Mouse (Mus musculus): ENCODE measurements around the gene Eya3. TPM values are rescaled to one million over a fixed set of nuclear protein-coding genes. Genes with fewer than 3 reads are reported as not detected.
A peak's percentile ranks its signal among the peaks of the same experiment; 100 is the strongest.

Gene Eya3
- polyA plus RNA-seq, 1 experiment from 2014 or later, result 8.2 TPM

DNA sequence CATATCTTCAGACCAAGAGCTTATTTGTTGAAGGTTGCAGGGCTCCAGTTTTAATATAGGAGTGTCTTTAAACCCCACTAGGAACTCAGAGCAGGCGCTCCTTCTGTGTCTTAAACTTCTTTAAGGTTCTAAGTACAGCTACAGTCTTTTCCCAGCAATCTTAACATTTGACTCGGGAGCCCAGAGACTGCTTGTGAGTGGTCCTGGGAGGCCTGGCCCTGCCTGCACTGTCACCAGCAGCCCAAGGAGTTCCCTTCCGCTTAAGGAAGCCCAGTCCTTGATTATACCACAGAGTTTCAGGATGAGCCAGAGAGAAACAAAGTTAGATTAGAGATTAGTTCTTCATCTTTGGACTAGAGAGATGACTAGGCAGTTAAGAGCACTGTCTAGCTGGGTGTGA is 54.6 kb downstream of the Eya3 start:
- Histone ChIP-seq H3K9me3 (ENCODE audit: low read length) (no peaks in the 10 kb centered on the region), H3K9ac (replicated peaks; ENCODE audit: low read depth) (no peak overlapping the region), H3K4me2 (replicated peaks; ENCODE audit: low read depth, low read length) (no peak overlapping the region), H3K27me3 (replicated peaks; ENCODE audit: insufficient read depth, low read length) (no peaks in the 10 kb centered on the region), H3K4me3 (ENCODE audit: low read depth, low read length) (no peak overlapping the region), H3K36me3 (ENCODE audit: insufficient read depth, low read length) (peaks cover 24% of the 10 kb centered on the region), H3K4me1 (ENCODE audit: insufficient read depth, low read depth, low read length) (no peaks in the 10 kb centered on the region), H3K27ac (ENCODE audit: low read length) (no peak overlapping the region)
- DNase-seq (ENCODE audit: low spot score), result no peak
- 92% methylated on average over 3 of the region's 3 CpGs for WGBS
- no peak for ATAC-seq
- TF ChIP-seq CTCF (IDR thresholded peaks at IDR 0.05) (no peak), EP300 (IDR thresholded peaks at IDR 0.05) (no peak)

DNA sequence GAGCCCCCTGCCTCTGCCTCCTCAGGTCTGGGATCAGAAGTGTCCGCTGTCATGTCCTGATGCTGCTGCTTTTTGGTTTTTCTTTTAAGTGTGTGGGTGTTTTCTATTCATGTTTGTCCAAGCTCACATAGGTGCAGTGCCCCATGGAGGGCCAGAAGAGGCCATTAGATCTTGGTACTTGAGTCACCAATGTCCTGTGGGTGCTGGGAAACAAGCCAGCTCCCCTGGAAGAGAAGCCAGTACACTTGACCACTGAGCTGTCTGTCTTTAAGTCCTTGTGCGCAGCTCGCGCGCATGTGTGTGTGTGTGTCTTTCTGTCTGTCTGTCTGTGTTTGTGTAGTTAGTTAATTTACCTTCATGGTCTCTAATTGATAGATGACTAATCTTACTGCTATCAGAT is 63.3 kb downstream of the Eya3 start:
- no peak overlapping the region for H3K9ac ChIP-seq (replicated peaks; ENCODE audit: low read depth)
- no peak for DNase-seq (ENCODE audit: low spot score)
- WGBS, result 90% methylated on average over 5 of the region's 5 CpGs
- no peaks in the 10 kb centered on the region for H3K9me3 ChIP-seq (ENCODE audit: low read length)
- no peak overlapping the region for H3K4me2 ChIP-seq (replicated peaks; ENCODE audit: low read depth, low read length)
- H3K4me3 ChIP-seq (ENCODE audit: low read depth, low read length), result no peak overlapping the region
- no peaks in the 10 kb centered on the region for H3K27me3 ChIP-seq (replicated peaks; ENCODE audit: insufficient read depth, low read length)
- no peaks in the 10 kb centered on the region for H3K4me1 ChIP-seq (ENCODE audit: insufficient read depth, low read depth, low read length)
- no peak for ATAC-seq
- no peak overlapping the region for H3K27ac ChIP-seq (ENCODE audit: low read length)
- TF ChIP-seq EP300 (IDR thresholded peaks at IDR 0.05) (no peak), CTCF (IDR thresholded peaks at IDR 0.05) (no peak)
- H3K36me3 ChIP-seq (ENCODE audit: insufficient read depth, low read length), result peaks cover 30% of the 10 kb centered on the region

DNA sequence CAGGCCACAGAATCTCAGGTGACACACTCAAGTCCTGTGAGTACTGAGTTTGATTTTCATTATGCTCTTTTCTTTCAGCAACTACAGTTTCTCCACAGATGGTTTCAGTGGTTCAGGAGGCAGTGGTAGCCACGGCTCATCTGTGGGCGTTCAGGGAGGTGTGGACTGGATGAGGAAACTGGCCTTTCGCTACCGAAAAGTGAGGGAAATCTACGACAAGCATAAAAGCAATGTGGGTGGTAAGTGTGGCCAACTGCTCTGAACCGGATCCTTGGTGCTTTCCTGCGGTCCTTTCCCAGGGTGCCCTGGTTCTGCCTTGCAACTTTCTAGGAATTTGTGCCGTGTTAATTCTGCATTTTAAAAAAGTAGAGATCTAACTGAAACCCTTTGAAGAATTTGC is 68.1 kb downstream of the Eya3 start:
- no peak overlapping the region for H3K27ac ChIP-seq (ENCODE audit: low read length)
- no peaks in the 10 kb centered on the region for H3K27me3 ChIP-seq (replicated peaks; ENCODE audit: insufficient read depth, low read length)
- no peak overlapping the region for H3K9ac ChIP-seq (replicated peaks; ENCODE audit: low read depth)
- H3K4me2 ChIP-seq (replicated peaks; ENCODE audit: low read depth, low read length), result no peak overlapping the region
- DNase-seq (ENCODE audit: low spot score) (no peak), ATAC-seq (no peak)
- no peak for TF ChIP-seq EP300 (IDR thresholded peaks at IDR 0.05)
- no peak for TF ChIP-seq CTCF (IDR thresholded peaks at IDR 0.05)
- H3K4me3 ChIP-seq (ENCODE audit: low read depth, low read length), result no peak overlapping the region
- WGBS, result 98% methylated on average over 8 of the region's 8 CpGs
- H3K4me1 ChIP-seq (ENCODE audit: insufficient read depth, low read depth, low read length), result no peaks in the 10 kb centered on the region
- H3K36me3 ChIP-seq (ENCODE audit: insufficient read depth, low read length), result peaks cover 38% of the 10 kb centered on the region
- H3K9me3 ChIP-seq (ENCODE audit: low read length), result no peaks in the 10 kb centered on the region

DNA sequence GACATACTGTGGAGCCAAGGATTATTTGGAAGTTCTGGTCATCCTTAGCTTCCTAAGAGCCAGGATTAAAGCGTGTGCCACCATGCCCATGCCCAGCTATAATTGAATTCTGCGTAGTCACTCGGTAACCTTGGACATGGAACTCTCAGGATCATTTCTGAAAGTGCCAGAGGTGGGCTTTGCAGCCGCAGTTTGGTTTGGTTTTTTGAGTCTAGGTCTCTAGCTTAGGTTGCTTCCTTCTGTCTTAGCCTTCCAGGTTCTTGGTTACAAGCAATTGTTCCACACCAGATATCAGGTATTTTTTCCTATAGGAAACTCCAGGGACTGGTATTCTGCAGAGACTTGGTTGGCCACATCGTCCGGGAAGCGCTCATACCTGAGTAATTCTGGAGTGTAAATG is 74.4 kb downstream of the Eya3 start:
- Histone ChIP-seq H3K36me3 (ENCODE audit: insufficient read depth, low read length) (peaks cover 35% of the 10 kb centered on the region; the same call in 1 of the 2 replicates), H3K4me2 (replicated peaks; ENCODE audit: low read depth, low read length) (no peak overlapping the region), H3K4me1 (ENCODE audit: insufficient read depth, low read depth, low read length) (no peaks in the 10 kb centered on the region), H3K27ac (ENCODE audit: low read length) (no peak overlapping the region), H3K9me3 (ENCODE audit: low read length) (no peaks in the 10 kb centered on the region), H3K4me3 (ENCODE audit: low read depth, low read length) (no peak overlapping the region), H3K9ac (replicated peaks; ENCODE audit: low read depth) (no peak overlapping the region), H3K27me3 (replicated peaks; ENCODE audit: insufficient read depth, low read length) (no peaks in the 10 kb centered on the region)
- WGBS, result 91% methylated on average over 7 of the region's 7 CpGs
- DNase-seq (ENCODE audit: low spot score) (no peak), ATAC-seq (no peak)
- TF ChIP-seq EP300 (IDR thresholded peaks at IDR 0.05) (no peak), CTCF (IDR thresholded peaks at IDR 0.05) (no peak)

DNA sequence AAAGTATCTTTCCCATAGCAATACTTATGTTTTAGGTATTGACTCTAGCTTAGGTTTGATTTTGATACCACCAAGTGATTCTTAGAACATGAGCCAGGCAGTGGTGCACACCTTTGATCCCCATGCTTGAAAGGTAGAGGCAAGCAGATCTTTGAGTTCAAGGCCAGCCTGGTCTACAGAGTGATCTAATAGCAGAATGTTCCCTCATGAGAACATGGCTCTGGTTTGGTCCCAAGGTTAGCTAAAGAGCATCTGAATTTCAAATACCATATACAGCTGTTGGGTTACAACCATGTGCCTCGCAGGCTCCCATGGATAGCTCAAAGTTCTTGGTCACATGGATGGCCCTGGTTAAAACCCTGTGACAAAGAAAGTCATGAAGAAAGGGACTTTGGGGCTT is 79.5 kb downstream of the Eya3 start:
- Histone ChIP-seq H3K27me3 (replicated peaks; ENCODE audit: insufficient read depth, low read length) (no peaks in the 10 kb centered on the region), H3K9ac (replicated peaks; ENCODE audit: low read depth) (no peak overlapping the region), H3K27ac (ENCODE audit: low read length) (no peak overlapping the region), H3K4me2 (replicated peaks; ENCODE audit: low read depth, low read length) (no peak overlapping the region), H3K9me3 (ENCODE audit: low read length) (no peaks in the 10 kb centered on the region), H3K4me3 (ENCODE audit: low read depth, low read length) (no peak overlapping the region), H3K36me3 (ENCODE audit: insufficient read depth, low read length) (peaks cover 17% of the 10 kb centered on the region; the same call in 1 of the 2 replicates), H3K4me1 (ENCODE audit: insufficient read depth, low read depth, low read length) (no peaks in the 10 kb centered on the region)
- TF ChIP-seq EP300 (IDR thresholded peaks at IDR 0.05) (no peak), CTCF (IDR thresholded peaks at IDR 0.05) (no peak)
- ATAC-seq, result no peak
- DNase-seq (ENCODE audit: low spot score), result no peak
- WGBS, result 97% methylated on average over 1 of the region's 1 CpGs

DNA sequence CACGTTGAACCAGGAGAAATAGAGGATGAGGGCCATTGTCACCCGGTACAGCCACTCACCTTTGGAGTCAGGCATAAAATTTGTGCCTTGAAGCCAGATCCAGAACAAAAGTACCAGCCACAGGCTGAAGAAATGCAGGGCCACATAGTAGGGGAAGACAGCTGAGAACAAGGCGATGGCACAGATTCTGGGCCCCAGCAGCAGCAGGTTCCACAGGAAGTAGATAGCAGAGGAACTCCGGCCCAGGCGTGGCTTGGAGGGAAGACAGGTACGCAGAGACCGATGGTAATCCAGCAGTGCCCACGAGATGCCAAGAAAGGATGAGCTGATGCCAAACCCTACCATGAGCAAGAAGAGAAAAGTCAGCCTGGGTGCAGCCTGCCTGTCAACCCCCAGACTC is 89.4 kb downstream of the Eya3 start:
- 79% methylated on average over 8 of the region's 8 CpGs for WGBS
- Histone ChIP-seq H3K4me3 (ENCODE audit: low read depth, low read length) (no peak overlapping the region), H3K27ac (ENCODE audit: low read length) (no peak overlapping the region)

DNA sequence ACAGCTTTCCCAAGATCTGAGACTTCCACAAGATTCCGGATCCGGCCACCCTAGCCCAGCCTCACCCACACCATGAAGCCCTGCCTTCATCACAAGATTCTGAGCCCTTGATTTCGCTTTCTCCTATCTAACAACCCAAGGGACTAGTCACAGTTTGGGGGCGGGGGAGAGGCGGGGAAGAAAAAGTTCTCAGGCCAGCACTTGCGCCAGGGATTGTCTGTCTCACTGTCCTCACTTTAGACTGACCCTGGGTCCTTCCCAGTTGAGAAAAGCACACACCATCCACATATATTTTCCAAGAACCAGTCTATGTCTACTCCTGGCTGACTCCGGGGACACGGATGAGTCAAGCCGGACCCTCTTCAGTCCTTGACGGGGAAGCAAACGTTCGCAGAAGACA is 92.8 kb downstream of the Eya3 start:
- ATAC-seq, result no peak

More for the DNA sequence above, 89.4 kb downstream of the Eya3 start:
- H3K36me3 ChIP-seq (ENCODE audit: insufficient read depth, low read length), result 0 out of 2 replicates have a peak, but pooled peaks cover 4% of the 10 kb centered on the region
- TF ChIP-seq CTCF (IDR thresholded peaks at IDR 0.05), result no peak
- TF ChIP-seq EP300 (IDR thresholded peaks at IDR 0.05), result no peak
- ATAC-seq (no peak), DNase-seq (ENCODE audit: low spot score) (no peak)
- H3K4me2 ChIP-seq (replicated peaks; ENCODE audit: low read depth, low read length), result no peak overlapping the region
- no peaks in the 10 kb centered on the region for H3K27me3 ChIP-seq (replicated peaks; ENCODE audit: insufficient read depth, low read length)
- no peak overlapping the region for H3K9ac ChIP-seq (replicated peaks; ENCODE audit: low read depth)
- H3K4me1 ChIP-seq (ENCODE audit: insufficient read depth, low read depth, low read length), result peaks cover 11% of the 10 kb centered on the region; the same call in 1 of the 2 replicates
- no peaks in the 10 kb centered on the region for H3K9me3 ChIP-seq (ENCODE audit: low read length)

More for the DNA sequence above, 92.8 kb downstream of the Eya3 start:
- peak; percentile 15 for DNase-seq (ENCODE audit: low spot score)
- TF ChIP-seq CTCF (IDR thresholded peaks at IDR 0.05), result no peak
- TF ChIP-seq EP300 (IDR thresholded peaks at IDR 0.05), result no peak
- Histone ChIP-seq H3K4me1 (ENCODE audit: insufficient read depth, low read depth, low read length) (peaks cover 11% of the 10 kb centered on the region; the same call in 1 of the 2 replicates), H3K9ac (replicated peaks; ENCODE audit: low read depth) (peak overlapping the region; percentile 59), H3K4me3 (ENCODE audit: low read depth, low read length) (peak overlapping the region; percentile 54), H3K27ac (ENCODE audit: low read length) (no peak overlapping the region), H3K4me2 (replicated peaks; ENCODE audit: low read depth, low read length) (peak overlapping the region; percentile 90), H3K27me3 (replicated peaks; ENCODE audit: insufficient read depth, low read length) (no peaks in the 10 kb centered on the region), H3K9me3 (ENCODE audit: low read length) (no peaks in the 10 kb centered on the region), H3K36me3 (ENCODE audit: insufficient read depth, low read length) (0 out of 2 replicates have a peak, but pooled peaks cover under 1% of the 10 kb centered on the region)
- 38% methylated on average over 12 of the region's 12 CpGs for WGBS
